Comparison of ENCODE assay signal across 14 mouse cellular contexts in the genomic region with DNA sequence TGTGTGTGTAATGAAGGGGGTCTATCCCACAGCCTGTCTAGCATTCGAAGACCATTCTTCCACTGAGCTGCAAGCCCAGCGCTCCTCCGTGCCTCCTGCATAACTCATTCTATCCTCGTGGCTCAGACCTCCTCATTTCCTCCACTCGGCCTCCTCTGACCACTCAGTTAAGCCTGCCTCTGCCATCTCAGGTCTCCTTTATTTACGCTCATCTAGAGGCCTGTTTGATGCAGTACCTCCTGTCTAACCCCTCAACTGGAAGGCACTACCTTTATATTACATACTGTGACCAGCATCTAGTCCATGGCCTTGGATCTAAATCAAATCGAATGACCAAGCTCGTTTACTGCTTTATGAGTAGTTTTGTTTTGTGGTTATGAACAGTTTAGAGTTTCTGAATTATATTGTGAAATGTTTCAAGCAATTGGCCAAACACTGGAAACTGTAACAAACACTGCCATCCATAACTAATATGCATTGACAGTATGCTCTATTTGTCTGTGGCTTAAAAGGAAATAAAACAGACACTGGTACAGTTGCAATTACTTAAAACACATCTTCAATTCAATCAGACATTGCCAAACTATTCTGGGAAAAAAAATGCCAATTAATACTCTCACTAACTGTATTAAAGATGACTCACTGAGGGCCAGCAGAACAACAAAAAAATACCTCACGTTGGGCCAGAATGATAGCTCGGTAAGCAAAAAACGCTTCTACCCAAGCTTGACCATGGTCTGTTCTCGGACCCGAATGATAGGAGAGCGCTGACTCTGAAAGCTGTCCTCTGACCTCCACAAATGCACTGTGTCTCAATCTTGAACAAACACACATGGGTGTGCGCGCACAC. TPM values are rescaled to one million over a fixed set of nuclear protein-coding genes. Genes with fewer than 3 reads are reported as not detected.
DNase-seq lines count a peak whose midpoint lies in the region; ATAC-seq and TF ChIP-seq lines count a peak whose summit lies in the region.
"Had no signal": no experiment of that assay in that cellular context is flagged by ENCODE, and none has a peak within 500 bp of the region (broad histone marks: within the 10 kb centered on the region; RNA-seq: fewer than 3 reads in every experiment).

No protein-coding gene starts in this region.

- no peaks in the 10 kb centered on the region for H3K9me3 ChIP-seq in forebrain, embryonic 12.5 days
- no peaks in the 10 kb centered on the region for H3K9me3 ChIP-seq in forebrain, embryonic 11.5 days (ENCODE audit: control insufficient read depth, low read length)
- no peaks in the 10 kb centered on the region for H3K9me3 ChIP-seq in liver, embryonic 11.5 days (ENCODE audit: control insufficient read depth, low read length)
- no peaks in the 10 kb centered on the region for H3K9me3 ChIP-seq in hindbrain, postnatal 0 days (ENCODE audit: low read length)
- no peaks in the 10 kb centered on the region for H3K9me3 ChIP-seq in midbrain, postnatal 0 days (ENCODE audit: low read length)
- H3K9me3 ChIP-seq: embryonic facial prominence, embryonic 12.5 days had no signal

- H3K4me2 ChIP-seq in forebrain, embryonic 12.5 days: no peak overlapping the region
- H3K4me2 ChIP-seq in forebrain, embryonic 11.5 days (ENCODE audit: low read depth, low read length, severe bottlenecking): no peak overlapping the region
- H3K4me2 ChIP-seq in liver, embryonic 11.5 days: no peak overlapping the region
- peak overlapping the region; percentile 53 for H3K4me2 ChIP-seq in hindbrain, postnatal 0 days (ENCODE audit: low read depth, low read length)
- peak overlapping the region; percentile 20 for H3K4me2 ChIP-seq in midbrain, postnatal 0 days (ENCODE audit: low read depth, low read length, poor library complexity, severe bottlenecking)
- H3K4me2 ChIP-seq: embryonic facial prominence, embryonic 12.5 days; lung, embryonic 14.5 days had no signal

- 83% methylated on average over 16 of the region's 16 CpGs for WGBS in forebrain, embryonic 12.5 days
- 88% methylated on average over 16 of the region's 16 CpGs for WGBS in forebrain, embryonic 11.5 days
- WGBS in liver, adult 2 months: 35% methylated on average over 16 of the region's 16 CpGs
- WGBS in liver, embryonic 11.5 days: 81% methylated on average over 16 of the region's 16 CpGs
- WGBS in hindbrain, postnatal 0 days: 63% methylated on average over 16 of the region's 16 CpGs
- WGBS in midbrain, postnatal 0 days: 65% methylated on average over 16 of the region's 16 CpGs

- H3K36me3 ChIP-seq in forebrain, embryonic 12.5 days (replicated peaks): no peaks in the 10 kb centered on the region
- H3K36me3 ChIP-seq in forebrain, embryonic 11.5 days (ENCODE audit: control insufficient read depth, insufficient read depth, low read length): no peaks in the 10 kb centered on the region
- no peaks in the 10 kb centered on the region for H3K36me3 ChIP-seq in liver, adult 2 months (ENCODE audit: control insufficient read depth, insufficient read depth, low read length)
- no peaks in the 10 kb centered on the region for H3K36me3 ChIP-seq in liver, embryonic 11.5 days (ENCODE audit: control insufficient read depth, insufficient read depth, low read length)
- no peaks in the 10 kb centered on the region for H3K36me3 ChIP-seq in hindbrain, postnatal 0 days (ENCODE audit: insufficient read depth, low read length)
- no peaks in the 10 kb centered on the region for H3K36me3 ChIP-seq in midbrain, postnatal 0 days (ENCODE audit: insufficient read depth, low read length)
- H3K36me3 ChIP-seq: embryonic facial prominence, embryonic 12.5 days had no signal

- 0 out of 2 replicates have a peak overlapping the region, but pooled peaks have one; percentile 17 for H3K9ac ChIP-seq in forebrain, embryonic 12.5 days
- H3K9ac ChIP-seq in forebrain, embryonic 11.5 days (ENCODE audit: low read length): no peak overlapping the region
- H3K9ac ChIP-seq in liver, adult 2 months (ENCODE audit: low read depth, low read length): peak overlapping the region; percentile 34; the same call in 1 of the 2 replicates
- H3K9ac ChIP-seq in liver, embryonic 11.5 days (ENCODE audit: low read depth, low read length): no peak overlapping the region
- no peak overlapping the region for H3K9ac ChIP-seq in hindbrain, postnatal 0 days (replicated peaks; ENCODE audit: low read length)
- no peak overlapping the region for H3K9ac ChIP-seq in midbrain, postnatal 0 days (replicated peaks; ENCODE audit: low read length, poor library complexity, severe bottlenecking)
- H3K9ac ChIP-seq: embryonic facial prominence, embryonic 12.5 days; lung, embryonic 14.5 days had no signal

- H3K4me1 ChIP-seq in forebrain, embryonic 12.5 days: peaks cover 58% of the 10 kb centered on the region
- H3K4me1 ChIP-seq in forebrain, embryonic 11.5 days (replicated peaks; ENCODE audit: control insufficient read depth, insufficient read depth, low read length): peaks cover 15% of the 10 kb centered on the region
- peaks cover 40% of the 10 kb centered on the region for H3K4me1 ChIP-seq in liver, adult 2 months (ENCODE audit: control insufficient read depth, insufficient read depth, low read length)
- peaks cover 42% of the 10 kb centered on the region for H3K4me1 ChIP-seq in liver, embryonic 11.5 days (replicated peaks; ENCODE audit: control insufficient read depth, insufficient read depth, low read length)
- H3K4me1 ChIP-seq in hindbrain, postnatal 0 days (ENCODE audit: insufficient read depth, low read length): peaks cover 43% of the 10 kb centered on the region
- peaks cover 36% of the 10 kb centered on the region for H3K4me1 ChIP-seq in midbrain, postnatal 0 days (ENCODE audit: insufficient read depth, low read length)

- no peak for TF ChIP-seq CTCF in liver, adult 2 months (IDR thresholded peaks at IDR 0.05; ENCODE audit: low read depth, low read length)
- TF ChIP-seq CTCF in hindbrain, postnatal 0 days (IDR thresholded peaks at IDR 0.05; ENCODE audit: low read depth): no peak
- TF ChIP-seq CTCF in midbrain, postnatal 0 days (IDR thresholded peaks at IDR 0.05): no peak

- ATAC-seq in forebrain, embryonic 12.5 days (ENCODE audit: low FRiP score): no peak
- no peak for ATAC-seq in forebrain, embryonic 11.5 days (replicated peaks; ENCODE audit: low FRiP score)
- ATAC-seq in liver, embryonic 11.5 days (replicated peaks; ENCODE audit: low FRiP score): no peak
- 0 out of 2 replicates have a peak, but pooled peaks have one; percentile 10 for ATAC-seq in hindbrain, postnatal 0 days
- ATAC-seq in midbrain, postnatal 0 days (ENCODE audit: low FRiP score): no peak

- DNase-seq in forebrain, embryonic 11.5 days (ENCODE audit: low spot score): no peak
- peak; percentile 77 for DNase-seq in liver, adult 2 months (ENCODE audit: extremely low read depth, low read depth, low spot score)
- no peak for DNase-seq in liver, embryonic 11.5 days (ENCODE audit: low spot score)
- peak; percentile 18 for DNase-seq in hindbrain, postnatal 0 days (ENCODE audit: low spot score)
- no peak for DNase-seq in midbrain, postnatal 0 days (ENCODE audit: low spot score)
- DNase-seq in cerebellum, postnatal 10 days: no peak
- no peak for DNase-seq in lung, postnatal 36 days
- DNase-seq: adrenal gland, postnatal 10 days; cerebellum, postnatal 14 days; gastrocnemius, postnatal 14 days; left cerebral cortex, postnatal 4 days; lung, embryonic 14.5 days had no signal

- no peak overlapping the region; the same call in 1 of the 2 replicates for H3K4me3 ChIP-seq in forebrain, embryonic 12.5 days (replicated peaks)
- no peak overlapping the region for H3K4me3 ChIP-seq in forebrain, embryonic 11.5 days (ENCODE audit: low read depth, low read length)
- no peak overlapping the region for H3K4me3 ChIP-seq in liver, adult 2 months (ENCODE audit: insufficient read depth, low read depth, low read length)
- no peak overlapping the region for H3K4me3 ChIP-seq in liver, embryonic 11.5 days (ENCODE audit: low read depth, low read length)
- H3K4me3 ChIP-seq in hindbrain, postnatal 0 days (ENCODE audit: low read length): no peak overlapping the region
- no peak overlapping the region for H3K4me3 ChIP-seq in midbrain, postnatal 0 days (ENCODE audit: low read depth, low read length)
- H3K4me3 ChIP-seq: embryonic facial prominence, embryonic 12.5 days had no signal

- H3K27me3 ChIP-seq in forebrain, embryonic 12.5 days: no peaks in the 10 kb centered on the region
- no peaks in the 10 kb centered on the region for H3K27me3 ChIP-seq in forebrain, embryonic 11.5 days (ENCODE audit: control insufficient read depth, insufficient read depth, low read length)
- no peaks in the 10 kb centered on the region for H3K27me3 ChIP-seq in liver, adult 2 months (ENCODE audit: control insufficient read depth, insufficient read depth, low read length)
- H3K27me3 ChIP-seq in liver, embryonic 11.5 days (replicated peaks; ENCODE audit: control insufficient read depth, insufficient read depth, low read length): no peaks in the 10 kb centered on the region
- H3K27me3 ChIP-seq in hindbrain, postnatal 0 days (ENCODE audit: insufficient read depth, low read length): no peaks in the 10 kb centered on the region
- no peaks in the 10 kb centered on the region for H3K27me3 ChIP-seq in midbrain, postnatal 0 days (ENCODE audit: insufficient read depth, low read length)
- H3K27me3 ChIP-seq: embryonic facial prominence, embryonic 12.5 days had no signal

- peaks cover 49% of the 10 kb centered on the region for H3K79me2 ChIP-seq in liver, adult 2 months (ENCODE audit: control insufficient read depth, insufficient read depth, low read length)

- no peak for TF ChIP-seq POLR2A in liver, adult 2 months (IDR thresholded peaks at IDR 0.05; ENCODE audit: extremely low read depth, insufficient read depth, low read length)

- peak overlapping the region; percentile 27; the same call in 1 of the 2 replicates for H3K27ac ChIP-seq in forebrain, embryonic 12.5 days
- H3K27ac ChIP-seq in forebrain, embryonic 11.5 days (ENCODE audit: low read depth, low read length): no peak overlapping the region
- peak overlapping the region; percentile 76 for H3K27ac ChIP-seq in liver, adult 2 months (replicated peaks; ENCODE audit: insufficient read depth, low read depth, low read length)
- H3K27ac ChIP-seq in liver, embryonic 11.5 days (ENCODE audit: low read depth, low read length): no peak overlapping the region
- H3K27ac ChIP-seq in hindbrain, postnatal 0 days: peak overlapping the region; percentile 78
- H3K27ac ChIP-seq in midbrain, postnatal 0 days (ENCODE audit: low read depth, low read length): peak overlapping the region; percentile 68
- H3K27ac ChIP-seq: embryonic facial prominence, embryonic 12.5 days had no signal

RNA-seq across cellular contexts. Expression of a gene that starts 4.3 kb away (rescaled TPM):
- 138 and 140 TPM in 2 replicates for polyA plus RNA-seq in forebrain, embryonic 12.5 days (2016; fragmentation: Nextera tagmentation; extraction: Ambion mirVana)
- polyA plus RNA-seq in forebrain, embryonic 11.5 days (2014; fragmentation: Nextera tagmentation; extraction: Ambion mirVana): 111 and 120 TPM in 2 replicates
- 165 TPM in 2 replicates for total RNA-seq in liver, adult 2 months (2014; rRNA removed)
- polyA plus RNA-seq in liver, adult 2 months (2012; rRNA removed): 67.7 and 68.6 TPM in 2 replicates
- polyA plus RNA-seq in liver, embryonic 11.5 days (2014; fragmentation: Nextera tagmentation; extraction: Ambion mirVana): 83.6 and 95.4 TPM in 2 replicates
- total RNA-seq in hindbrain, postnatal 0 days (2014; rRNA removed): 191 and 204 TPM in 2 replicates
- 193 and 205 TPM in 2 replicates for polyA plus RNA-seq in hindbrain, postnatal 0 days (2015; fragmentation: Nextera tagmentation; extraction: Ambion mirVana)
- 204 and 210 TPM in 2 replicates for total RNA-seq in midbrain, postnatal 0 days (2014; rRNA removed)
- polyA plus RNA-seq in midbrain, postnatal 0 days (2015; fragmentation: Nextera tagmentation; extraction: Ambion mirVana): 186 and 197 TPM in 2 replicates

RNA-seq across cellular contexts. Expression of a gene that starts 15.0 kb away (rescaled TPM):
- polyA plus RNA-seq in forebrain, embryonic 12.5 days (2016; fragmentation: Nextera tagmentation; extraction: Ambion mirVana): 57.8 and 60.7 TPM in 2 replicates
- polyA plus RNA-seq in forebrain, embryonic 11.5 days (2014; fragmentation: Nextera tagmentation; extraction: Ambion mirVana): 43.9 and 44.8 TPM in 2 replicates
- 42.8 and 46.2 TPM in 2 replicates for total RNA-seq in liver, adult 2 months (2014; rRNA removed)
- polyA plus RNA-seq in liver, adult 2 months (2012; rRNA removed): 18.8 and 20.4 TPM in 2 replicates
- 30.9 and 36.7 TPM in 2 replicates for polyA plus RNA-seq in liver, embryonic 11.5 days (2014; fragmentation: Nextera tagmentation; extraction: Ambion mirVana)
- total RNA-seq in hindbrain, postnatal 0 days (2014; rRNA removed): 77.2 and 84.1 TPM in 2 replicates
- polyA plus RNA-seq in hindbrain, postnatal 0 days (2015; fragmentation: Nextera tagmentation; extraction: Ambion mirVana): 26.9 and 27.7 TPM in 2 replicates
- 86.9 and 105 TPM in 2 replicates for total RNA-seq in midbrain, postnatal 0 days (2014; rRNA removed)
- polyA plus RNA-seq in midbrain, postnatal 0 days (2015; fragmentation: Nextera tagmentation; extraction: Ambion mirVana): 26.2 and 28.1 TPM in 2 replicates

RNA-seq across cellular contexts. Expression of a gene that starts 56.5 kb away (rescaled TPM):
- polyA plus RNA-seq in forebrain, embryonic 12.5 days (2016; fragmentation: Nextera tagmentation; extraction: Ambion mirVana): 60.9 and 62.8 TPM in 2 replicates
- 74.1 and 77.0 TPM in 2 replicates for polyA plus RNA-seq in forebrain, embryonic 11.5 days (2014; fragmentation: Nextera tagmentation; extraction: Ambion mirVana)
- total RNA-seq in liver, adult 2 months (2014; rRNA removed): 5.4 and 6.7 TPM in 2 replicates
- 4.7 and 5.7 TPM in 2 replicates for polyA plus RNA-seq in liver, adult 2 months (2012; rRNA removed)
- 58.4 and 69.8 TPM in 2 replicates for polyA plus RNA-seq in liver, embryonic 11.5 days (2014; fragmentation: Nextera tagmentation; extraction: Ambion mirVana)
- 28.8 and 30.6 TPM in 2 replicates for total RNA-seq in hindbrain, postnatal 0 days (2014; rRNA removed)
- 30.0 and 30.4 TPM in 2 replicates for polyA plus RNA-seq in hindbrain, postnatal 0 days (2015; fragmentation: Nextera tagmentation; extraction: Ambion mirVana)
- 29.5 and 29.7 TPM in 2 replicates for total RNA-seq in midbrain, postnatal 0 days (2014; rRNA removed)
- 28.4 and 30.1 TPM in 2 replicates for polyA plus RNA-seq in midbrain, postnatal 0 days (2015; fragmentation: Nextera tagmentation; extraction: Ambion mirVana)

Comparison
In these comparisons a context has a peak if more than half of its experiments do, and no peak if none do; other contexts are left out.
1. H3K27ac ChIP-seq: peak in forebrain, embryonic 12.5 days (single experiment), liver, adult 2 months (single experiment), hindbrain, postnatal 0 days (single experiment) and midbrain, postnatal 0 days (single experiment); none in forebrain, embryonic 11.5 days (single experiment) and liver, embryonic 11.5 days (single experiment).
2. H3K9ac ChIP-seq: peak in forebrain, embryonic 12.5 days (single experiment) and liver, adult 2 months (single experiment); none in forebrain, embryonic 11.5 days (single experiment), liver, embryonic 11.5 days (single experiment), hindbrain, postnatal 0 days (single experiment) and midbrain, postnatal 0 days (single experiment).
3. DNase-seq: peak in liver, adult 2 months (single experiment) and hindbrain, postnatal 0 days (single experiment); none in forebrain, embryonic 11.5 days (single experiment), liver, embryonic 11.5 days (single experiment), midbrain, postnatal 0 days (single experiment), cerebellum, postnatal 10 days (0 of 2) and lung, postnatal 36 days (single experiment).
4. H3K4me2 ChIP-seq: peak in hindbrain, postnatal 0 days (single experiment) and midbrain, postnatal 0 days (single experiment); none in forebrain, embryonic 12.5 days (single experiment), forebrain, embryonic 11.5 days (single experiment) and liver, embryonic 11.5 days (single experiment).